Mouse (Mus musculus) small intestine, adult 2 months (tissue): ENCODE measurements around the gene Spcs2. TPM values are rescaled to one million over a fixed set of nuclear protein-coding genes. Genes with fewer than 3 reads are reported as not detected.
A peak's percentile ranks its signal among the peaks of the same experiment; 100 is the strongest.

Experiments used
- H3K27ac ChIP-seq: fragments of 200-500 bp; 2 replicates; pipeline ENCODE4 v1.5.1; 2012; ENCODE audit warnings: low read depth, low read length, control low read depth, inconsistent platforms; ENCODE audit not compliant: insufficient read depth
- H3K27me3 ChIP-seq: fragments of 200-500 bp; 2 replicates; pipeline ENCODE4 v1.6.1; 2012; ENCODE audit warnings: mild to moderate bottlenecking, moderate library complexity, low read length, inconsistent platforms; ENCODE audit not compliant: control insufficient read depth, insufficient read depth
- H3K36me3 ChIP-seq: fragments of 200-500 bp; 2 replicates; pipeline ENCODE4 v1.6.1; 2012; ENCODE audit warnings: mild to moderate bottlenecking, low read length, control low read depth, inconsistent platforms; ENCODE audit not compliant: control insufficient read depth, insufficient read depth
- H3K4me1 ChIP-seq: fragments of 200-500 bp; 2 replicates; pipeline ENCODE4 v1.6.1; 2012; ENCODE audit warnings: low read length, inconsistent platforms, mixed read lengths; ENCODE audit not compliant: control insufficient read depth, insufficient read depth, insufficient read length
- H3K4me3 ChIP-seq: fragments of 200-500 bp; 2 replicates; pipeline ENCODE4 v1.5.1; 2012; ENCODE audit warnings: low read depth, mild to moderate bottlenecking, control low read depth, inconsistent platforms, low read length, moderate library complexity
- CTCF ChIP-seq: fragments of 200-500 bp; IDR thresholded peaks from 2 replicates; pipeline ENCODE4 v1.5.1; 2012; ENCODE audit warnings: low read depth, mild to moderate bottlenecking, control low read depth, inconsistent platforms, low read length, moderate library complexity, mixed read lengths; ENCODE audit not compliant: insufficient replicate concordance, insufficient read length; ENCODE audit errors: extremely low read depth
- POLR2A ChIP-seq: fragments of 200-500 bp; IDR thresholded peaks from 2 replicates; pipeline ENCODE4 v1.6.1; 2012; ENCODE audit warnings: low read depth, mild to moderate bottlenecking, control low read depth, inconsistent platforms, low read length, moderate library complexity
- WGBS: fragments of 180-500 bp; shearing (Covaris S2); methylation state at CpG from one replicate; pipeline ENCODE4 v1.1.7; 2018; 5-methylcytosine and 5-hydroxymethylcytosine counted together
- polyA plus RNA-seq: library from polyadenylated mRNA; depleted of rRNA; stranded (reverse); fragments of >200 nt; gene quantifications from 2 replicates; pipeline ENCODE4 v1.2.3, GENCODE M21; 2012; rRNA removed

The Spcs2 gene
- polyA plus RNA-seq, 1 experiment, result 12.0 TPM

- H3K4me3 ChIP-seq, result 0 out of 2 replicates have a peak overlapping the region, but pooled peaks have one; percentile 6
- H3K27me3 ChIP-seq, result no peaks in the 10 kb centered on the region; the same call in 1 of the 2 replicates
- WGBS, result 17% methylated on average over 17 of the region's 17 CpGs
- H3K4me1 ChIP-seq, result no peaks in the 10 kb centered on the region
- no peaks in the 10 kb centered on the region for H3K36me3 ChIP-seq
- no peak overlapping the region for H3K27ac ChIP-seq
- no peak for TF ChIP-seq POLR2A
- TF ChIP-seq CTCF, result no peak
Measured at GRCm38 (mm10) chr7:99795192-99795981, 67.9 kb downstream of the Spcs2 start.

GRCm38 (mm10) chr7:99794096-99794495 is 69.2 kb downstream of the Spcs2 start:
- TF ChIP-seq CTCF (no peak), POLR2A (no peak)
- H3K4me3 ChIP-seq, result no peak overlapping the region
- WGBS, result 64% methylated on average over 2 of the region's 2 CpGs
- H3K27me3 ChIP-seq, result no peaks in the 10 kb centered on the region; the same call in 1 of the 2 replicates
- no peaks in the 10 kb centered on the region for H3K36me3 ChIP-seq
- H3K4me1 ChIP-seq, result no peaks in the 10 kb centered on the region
- H3K27ac ChIP-seq, result no peak overlapping the region

GRCm38 (mm10) chr7:99790816-99791215 is 72.4 kb downstream of the Spcs2 start:
- WGBS, result 63% methylated on average over 10 of the region's 10 CpGs
- Histone ChIP-seq H3K27me3 (no peaks in the 10 kb centered on the region), H3K36me3 (no peaks in the 10 kb centered on the region), H3K4me1 (no peaks in the 10 kb centered on the region), H3K27ac (no peak overlapping the region), H3K4me3 (no peak overlapping the region)
- no peak for TF ChIP-seq POLR2A
- TF ChIP-seq CTCF, result no peak

GRCm38 (mm10) chr7:99788563-99788962 is 74.7 kb downstream of the Spcs2 start:
- H3K4me3 ChIP-seq, result no peak overlapping the region
- TF ChIP-seq POLR2A (no peak), CTCF (no peak)
- WGBS, result 71% methylated on average over 5 of the region's 5 CpGs
- no peaks in the 10 kb centered on the region for H3K4me1 ChIP-seq
- no peak overlapping the region for H3K27ac ChIP-seq
- H3K36me3 ChIP-seq, result no peaks in the 10 kb centered on the region
- no peaks in the 10 kb centered on the region for H3K27me3 ChIP-seq

- H3K36me3 ChIP-seq, result no peaks in the 10 kb centered on the region
- WGBS, result 84% methylated on average over 2 of the region's 2 CpGs
- H3K27ac ChIP-seq, result no peak overlapping the region
- TF ChIP-seq POLR2A (no peak), CTCF (no peak)
- no peaks in the 10 kb centered on the region for H3K27me3 ChIP-seq
- H3K4me1 ChIP-seq, result no peaks in the 10 kb centered on the region
- H3K4me3 ChIP-seq, result no peak overlapping the region
Measured at GRCm38 (mm10) chr7:99787935-99788334, 75.3 kb downstream of the Spcs2 start.

Other genes with a start within 250 kb of the Spcs2 start
- gene Tpbgl, start 236.4 kb downstream of the Spcs2 start, polyA plus RNA-seq, result 2.7 and 2.8 TPM in 2 replicates
- 19.3 and 28.3 TPM in 2 replicates for gene Slco2b1, start 152.1 kb downstream of the Spcs2 start, polyA plus RNA-seq
- not detected in 2 replicates for gene Olfr520, start 133.2 kb downstream of the Spcs2 start, polyA plus RNA-seq
- not detected in 2 replicates for gene Olfr521, start 100.0 kb downstream of the Spcs2 start, polyA plus RNA-seq
- gene Neu3, start 35.0 kb downstream of the Spcs2 start, polyA plus RNA-seq, result 0.82 and 1.3 TPM in 2 replicates
- 0.05 TPM in 1 of 2 replicates, not detected in the other for gene Xrra1, start 4.3 kb downstream of the Spcs2 start, polyA plus RNA-seq
- 1.4 and 2.2 TPM in 2 replicates for gene Rnf169, start 117.0 kb upstream of the Spcs2 start, polyA plus RNA-seq
- 0.34 and 0.85 TPM in 2 replicates for gene Chrdl2, start 142.7 kb upstream of the Spcs2 start, polyA plus RNA-seq